Mouse (Mus musculus): ENCODE results near the gene Ffar4. TPM values are rescaled to one million over a fixed set of nuclear protein-coding genes. Genes with fewer than 3 reads are reported as not detected.

Ffar4 gene
- polyA plus RNA-seq, 1 experiment from 2014 or later = not detected

DNA sequence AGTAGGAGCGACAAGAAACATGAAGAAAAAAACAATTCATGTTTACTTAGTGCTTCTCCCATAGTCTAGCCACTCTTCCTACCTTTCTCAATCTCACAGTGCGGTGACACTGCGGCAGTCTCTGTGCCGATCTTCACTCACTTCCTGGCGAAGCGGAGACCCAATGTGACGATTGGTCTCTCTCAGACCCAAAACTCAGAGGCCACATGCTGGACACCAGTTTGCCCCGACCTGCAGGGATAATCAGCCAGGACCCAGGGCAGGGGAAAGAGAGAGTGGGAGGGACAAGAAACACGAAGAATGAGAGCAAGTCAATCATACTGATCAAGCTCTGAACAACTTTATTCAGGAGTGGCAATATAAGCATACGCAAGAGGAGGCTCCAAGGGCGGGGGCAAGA lies 21.8 kb upstream of the Ffar4 start:
- Histone ChIP-seq H3K9me3 (no peaks in the 10 kb centered on the region), H3K4me1 (no peaks in the 10 kb centered on the region), H3K4me3 (no peak overlapping the region), H3K27ac (no peak overlapping the region), H3K9ac (no peak overlapping the region), H3K4me2 (replicated peaks) (no peak overlapping the region), H3K36me3 (peaks cover 31% of the 10 kb centered on the region), H3K27me3 (no peaks in the 10 kb centered on the region)
- WGBS = 81% methylated on average over 11 of the region's 11 CpGs
- ATAC-seq (ENCODE audit: insufficient number of reproducible peaks, insufficient read depth, low FRiP score, low TSS enrichment) = no peak

DNA sequence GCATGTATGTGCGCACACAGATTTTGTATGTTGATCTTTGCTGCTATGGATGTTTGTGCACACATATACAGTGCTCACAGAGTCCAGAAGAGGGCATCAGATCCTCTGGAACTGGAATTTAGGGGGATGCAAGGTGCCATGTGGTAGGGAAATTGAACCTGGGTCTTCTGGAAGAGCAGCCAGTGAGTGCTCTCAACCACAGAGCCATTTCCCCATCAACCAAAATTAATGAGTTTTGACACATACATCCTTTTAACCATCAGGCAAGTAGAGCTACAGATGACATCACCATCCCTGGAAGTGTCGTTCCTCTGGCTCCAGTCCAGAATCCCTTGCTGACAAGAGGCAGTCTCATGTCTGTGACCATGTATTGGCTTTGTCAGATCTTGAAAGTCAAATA lies 20.6 kb upstream of the Ffar4 start:
- Histone ChIP-seq H3K9ac (no peak overlapping the region), H3K27ac (no peak overlapping the region), H3K4me3 (no peak overlapping the region), H3K4me2 (replicated peaks) (no peak overlapping the region), H3K36me3 (peaks cover 19% of the 10 kb centered on the region), H3K27me3 (no peaks in the 10 kb centered on the region), H3K9me3 (no peaks in the 10 kb centered on the region), H3K4me1 (no peaks in the 10 kb centered on the region)
- ATAC-seq (ENCODE audit: insufficient number of reproducible peaks, insufficient read depth, low FRiP score, low TSS enrichment) = no peak
- 78% methylated on average over 2 of the region's 2 CpGs for WGBS

DNA sequence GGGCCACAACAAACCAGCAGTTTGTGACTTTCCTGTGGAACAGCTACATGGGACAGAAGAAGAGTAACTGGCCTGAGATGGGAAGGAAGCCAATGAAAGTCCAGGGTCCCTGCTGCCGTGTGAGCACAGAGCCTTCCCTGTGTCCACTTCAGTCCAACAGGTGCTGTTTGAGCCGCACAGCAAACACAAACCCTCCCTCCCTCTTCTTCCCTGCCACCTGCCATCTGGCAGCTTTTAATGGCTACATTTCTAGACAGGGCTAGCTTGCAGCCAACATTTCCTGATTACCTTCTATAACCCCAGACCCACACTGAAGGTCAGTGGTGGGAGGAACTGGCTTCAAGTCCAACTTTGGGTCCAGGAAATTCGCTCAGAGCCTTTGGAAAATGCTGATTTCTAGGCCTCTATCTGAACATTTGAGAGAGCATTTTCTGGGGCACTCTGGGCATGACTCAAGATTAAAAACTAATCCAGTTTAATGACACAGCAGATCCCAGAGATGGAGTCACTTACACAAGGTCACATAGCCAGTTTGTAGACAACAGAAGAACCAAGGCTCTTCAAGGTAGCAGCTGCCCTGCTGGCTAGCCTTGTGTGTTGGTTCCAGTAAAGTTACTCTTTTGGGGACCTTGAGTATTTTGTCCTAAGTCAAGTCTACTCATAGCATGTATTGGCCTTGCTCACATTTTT lies 18.9 kb upstream of the Ffar4 start:
- WGBS = 58% methylated on average over 3 of the region's 3 CpGs
- no peak overlapping the region for H3K27ac ChIP-seq
- H3K36me3 ChIP-seq = peaks cover 7% of the 10 kb centered on the region; the same call in 1 of the 2 replicates
- no peak overlapping the region for H3K4me3 ChIP-seq
- ATAC-seq (ENCODE audit: insufficient number of reproducible peaks, insufficient read depth, low FRiP score, low TSS enrichment) = no peak
- H3K4me1 ChIP-seq = no peaks in the 10 kb centered on the region
- H3K9ac ChIP-seq = no peak overlapping the region
- no peaks in the 10 kb centered on the region for H3K27me3 ChIP-seq
- H3K4me2 ChIP-seq (replicated peaks) = no peak overlapping the region
- no peaks in the 10 kb centered on the region for H3K9me3 ChIP-seq

DNA sequence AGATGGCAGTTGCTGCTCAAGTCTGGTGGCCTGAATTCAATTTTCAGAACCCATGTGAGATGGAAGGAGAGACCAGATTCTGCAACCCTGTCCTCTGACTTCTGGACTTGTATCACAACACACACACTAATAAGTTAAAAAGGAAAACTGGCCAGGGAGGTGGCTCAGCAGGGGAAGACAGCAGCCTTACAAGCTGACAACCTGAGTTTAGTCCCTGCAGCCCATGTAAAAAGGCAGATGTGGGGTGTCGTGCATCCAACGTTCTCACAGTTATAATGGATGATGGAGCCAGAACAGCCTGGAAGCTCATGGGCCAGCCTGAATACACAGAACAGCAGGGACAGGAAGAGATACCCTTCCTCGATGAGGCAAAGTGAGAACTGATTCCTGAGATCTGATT lies 15.5 kb upstream of the Ffar4 start:
- Histone ChIP-seq H3K9ac (no peak overlapping the region), H3K36me3 (no peaks in the 10 kb centered on the region), H3K4me1 (no peaks in the 10 kb centered on the region), H3K27ac (no peak overlapping the region), H3K4me3 (no peak overlapping the region), H3K9me3 (no peaks in the 10 kb centered on the region), H3K27me3 (no peaks in the 10 kb centered on the region), H3K4me2 (replicated peaks) (no peak overlapping the region)
- 80% methylated on average over 3 of the region's 3 CpGs for WGBS
- ATAC-seq (ENCODE audit: insufficient number of reproducible peaks, insufficient read depth, low FRiP score, low TSS enrichment) = no peak

DNA sequence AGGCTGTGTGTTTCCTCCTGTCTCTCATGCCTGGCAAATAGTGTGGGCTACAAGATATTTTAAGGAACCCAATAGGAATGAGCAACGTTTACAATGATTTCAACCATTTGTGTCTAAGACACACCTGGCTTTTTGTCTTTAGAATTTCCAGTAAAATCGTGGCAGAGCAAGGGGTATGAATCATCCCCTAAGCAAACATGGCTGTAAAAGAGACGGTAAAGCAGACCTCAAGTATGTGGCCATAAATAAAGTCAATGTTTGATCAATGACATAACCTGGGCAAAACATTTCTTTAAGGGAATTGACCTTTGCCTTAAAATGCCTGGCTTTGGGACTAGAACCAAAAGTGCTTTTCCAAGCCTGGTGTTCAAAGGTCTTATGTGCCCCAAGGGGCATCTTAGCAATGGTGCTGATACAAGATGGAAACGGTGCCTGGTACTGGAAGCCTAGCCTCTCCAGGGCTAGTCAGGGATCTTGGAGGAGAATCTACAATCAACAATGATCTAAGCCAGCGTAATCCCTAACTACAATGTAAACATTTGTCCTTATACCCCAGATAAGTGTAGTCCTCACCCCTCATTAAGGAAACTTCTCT lies 13.8 kb upstream of the Ffar4 start:
- ATAC-seq (ENCODE audit: insufficient number of reproducible peaks, insufficient read depth, low FRiP score, low TSS enrichment) = no peak

DNA sequence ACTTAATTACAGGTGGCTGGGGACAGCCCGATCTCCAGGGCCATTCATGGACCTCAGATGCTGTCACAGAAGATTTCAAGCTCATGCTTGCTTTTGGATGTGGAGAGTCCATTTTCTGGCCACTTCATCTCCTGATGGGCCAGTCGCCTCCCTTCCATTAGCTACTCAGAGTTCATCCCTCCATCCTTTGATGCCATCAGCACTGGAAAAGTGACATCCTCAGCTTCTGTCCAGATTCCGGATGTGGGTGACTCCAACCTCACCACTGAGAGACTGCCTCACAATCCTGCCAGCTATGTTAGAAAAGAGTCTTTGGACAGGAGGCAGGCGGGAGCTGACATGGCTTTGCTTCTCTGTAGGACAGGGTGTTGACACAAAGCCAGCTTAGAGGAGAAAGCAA lies 11.0 kb upstream of the Ffar4 start:
- no peaks in the 10 kb centered on the region for H3K9me3 ChIP-seq
- 84% methylated on average over 4 of the region's 4 CpGs for WGBS
- no peak overlapping the region for H3K4me3 ChIP-seq
- H3K9ac ChIP-seq = no peak overlapping the region
- no peaks in the 10 kb centered on the region; the same call in 1 of the 2 replicates for H3K27me3 ChIP-seq
- H3K4me1 ChIP-seq = no peaks in the 10 kb centered on the region
- ATAC-seq (ENCODE audit: insufficient number of reproducible peaks, insufficient read depth, low FRiP score, low TSS enrichment) = no peak
- H3K4me2 ChIP-seq (replicated peaks) = no peak overlapping the region
- H3K27ac ChIP-seq = no peak overlapping the region
- no peaks in the 10 kb centered on the region for H3K36me3 ChIP-seq

More for the DNA sequence above, 13.8 kb upstream of the Ffar4 start:
- Histone ChIP-seq H3K9me3 (no peaks in the 10 kb centered on the region), H3K4me1 (no peaks in the 10 kb centered on the region), H3K9ac (no peak overlapping the region), H3K27me3 (no peaks in the 10 kb centered on the region), H3K27ac (no peak overlapping the region), H3K36me3 (no peaks in the 10 kb centered on the region), H3K4me2 (replicated peaks) (no peak overlapping the region), H3K4me3 (no peak overlapping the region)
- 68% methylated on average over 5 of the region's 5 CpGs for WGBS

DNA sequence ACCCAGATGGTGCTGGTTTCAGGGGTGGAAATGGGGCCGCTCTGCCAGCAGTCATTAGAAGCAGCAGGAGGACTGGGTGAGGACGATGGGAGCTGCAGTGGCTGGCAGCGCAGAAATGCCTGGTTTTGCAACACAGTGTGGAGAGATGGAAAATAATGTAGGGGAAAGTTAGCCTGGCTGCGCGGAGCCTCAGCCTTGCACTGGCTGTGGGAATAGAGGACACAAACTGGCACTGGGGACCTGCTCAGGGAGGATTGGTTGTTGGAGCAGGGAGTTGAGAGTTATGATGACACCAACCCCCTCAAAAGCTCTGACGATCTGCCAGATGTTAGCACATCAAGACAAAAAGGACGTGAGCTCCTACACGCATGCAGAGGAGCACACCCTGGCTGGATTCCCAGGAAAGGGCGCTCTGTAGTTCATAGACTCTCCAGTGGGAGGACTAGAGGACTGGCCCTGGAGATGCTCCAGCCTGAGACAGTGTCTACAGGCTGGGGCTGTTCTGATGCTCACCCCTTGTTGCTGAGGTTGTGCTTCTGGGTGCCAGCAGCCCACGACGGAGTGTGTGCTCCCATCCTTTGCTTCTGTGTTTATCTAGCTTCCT lies 9.8 kb upstream of the Ffar4 start:
- Histone ChIP-seq H3K27me3 (no peaks in the 10 kb centered on the region; the same call in 1 of the 2 replicates), H3K9me3 (no peaks in the 10 kb centered on the region), H3K4me2 (replicated peaks) (no peak overlapping the region), H3K36me3 (no peaks in the 10 kb centered on the region), H3K4me1 (no peaks in the 10 kb centered on the region), H3K9ac (no peak overlapping the region), H3K4me3 (no peak overlapping the region), H3K27ac (no peak overlapping the region)
- no peak for ATAC-seq (ENCODE audit: insufficient number of reproducible peaks, insufficient read depth, low FRiP score, low TSS enrichment)
- WGBS = 57% methylated on average over 11 of the region's 11 CpGs

DNA sequence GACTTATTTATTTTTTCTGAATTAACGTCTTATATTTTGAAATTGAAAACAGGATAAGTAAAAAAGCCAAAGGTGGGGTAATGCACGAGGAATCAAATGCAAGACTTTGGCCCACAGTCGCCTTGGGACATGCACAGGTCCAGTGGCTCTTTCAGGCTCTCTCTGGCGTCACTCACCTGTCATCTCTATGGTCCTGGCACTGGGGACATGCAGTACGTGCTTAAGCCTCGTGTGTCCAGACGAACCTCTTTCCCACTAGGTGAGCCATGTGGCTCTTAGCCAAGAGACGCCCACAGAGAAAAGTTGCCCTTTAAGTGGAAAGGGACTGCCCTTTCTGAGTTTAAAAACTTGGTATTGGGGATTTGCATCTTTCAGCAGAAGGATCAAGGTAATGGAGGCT lies 7.5 kb upstream of the Ffar4 start:
- Histone ChIP-seq H3K27ac (no peak overlapping the region), H3K4me1 (no peaks in the 10 kb centered on the region), H3K36me3 (no peaks in the 10 kb centered on the region), H3K9me3 (no peaks in the 10 kb centered on the region), H3K4me2 (replicated peaks) (no peak overlapping the region), H3K27me3 (peaks cover 3% of the 10 kb centered on the region; the same call in 1 of the 2 replicates), H3K4me3 (no peak overlapping the region), H3K9ac (no peak overlapping the region)
- WGBS = 75% methylated on average over 8 of the region's 8 CpGs
- no peak for ATAC-seq (ENCODE audit: insufficient number of reproducible peaks, insufficient read depth, low FRiP score, low TSS enrichment)

DNA sequence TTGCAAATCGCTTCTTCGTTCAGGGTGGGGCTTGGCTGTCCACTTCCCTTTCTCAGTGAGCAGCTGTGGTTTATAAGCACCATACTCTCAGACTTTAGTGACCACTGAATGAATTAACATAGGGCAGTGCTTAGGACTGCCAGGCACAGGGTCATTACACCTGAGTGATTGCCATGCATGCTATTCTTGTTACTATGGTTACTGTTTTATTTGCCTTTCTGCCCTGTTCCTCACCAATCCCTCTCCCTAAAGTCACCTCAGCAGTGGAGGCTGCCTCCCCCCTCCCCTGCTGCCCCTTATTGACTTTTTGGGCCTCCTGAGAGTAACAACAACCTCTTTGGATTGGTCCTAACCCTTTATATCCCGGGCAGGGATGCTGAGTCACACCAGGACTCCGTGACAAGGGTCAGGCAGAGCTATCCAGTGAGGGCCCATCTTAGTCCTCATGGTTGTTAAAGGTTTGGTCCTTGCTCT lies 5.3 kb upstream of the Ffar4 start:
- Histone ChIP-seq H3K9ac (no peak overlapping the region), H3K4me1 (no peaks in the 10 kb centered on the region), H3K4me3 (no peak overlapping the region), H3K9me3 (no peaks in the 10 kb centered on the region), H3K36me3 (no peaks in the 10 kb centered on the region), H3K27ac (no peak overlapping the region), H3K4me2 (replicated peaks) (no peak overlapping the region), H3K27me3 (peaks cover 15% of the 10 kb centered on the region)
- WGBS = 68% methylated on average over 4 of the region's 4 CpGs
- ATAC-seq (ENCODE audit: insufficient number of reproducible peaks, insufficient read depth, low FRiP score, low TSS enrichment) = no peak

DNA sequence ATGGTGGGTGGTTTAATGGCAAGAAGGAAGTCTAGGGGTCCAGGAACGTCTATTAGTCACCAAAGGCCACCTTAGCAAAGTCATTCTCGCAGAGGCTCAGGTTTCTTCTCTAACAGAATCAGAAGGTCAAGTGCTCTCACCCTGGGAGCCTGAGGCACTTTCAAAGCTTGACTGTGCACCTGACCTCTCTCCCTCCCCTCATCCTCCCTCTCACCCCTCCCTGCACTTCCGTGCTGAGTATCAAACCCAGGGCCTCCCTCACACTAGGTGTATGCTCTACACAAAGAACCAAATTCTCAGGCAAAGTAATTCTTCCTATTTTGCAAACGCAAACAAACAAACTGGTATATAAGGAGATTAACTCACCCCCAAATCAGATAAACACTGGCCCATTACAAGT lies 640 bp upstream of the Ffar4 start:
- no peak overlapping the region for H3K4me2 ChIP-seq (replicated peaks)
- ATAC-seq (ENCODE audit: insufficient number of reproducible peaks, insufficient read depth, low FRiP score, low TSS enrichment) = no peak
- 4% methylated on average over 4 of the region's 4 CpGs for WGBS
- no peak overlapping the region for H3K9ac ChIP-seq
- no peaks in the 10 kb centered on the region for H3K36me3 ChIP-seq
- H3K27ac ChIP-seq = no peak overlapping the region
- peaks cover 47% of the 10 kb centered on the region for H3K27me3 ChIP-seq
- peaks cover 11% of the 10 kb centered on the region for H3K4me1 ChIP-seq
- no peak overlapping the region for H3K4me3 ChIP-seq
- no peaks in the 10 kb centered on the region for H3K9me3 ChIP-seq

DNA sequence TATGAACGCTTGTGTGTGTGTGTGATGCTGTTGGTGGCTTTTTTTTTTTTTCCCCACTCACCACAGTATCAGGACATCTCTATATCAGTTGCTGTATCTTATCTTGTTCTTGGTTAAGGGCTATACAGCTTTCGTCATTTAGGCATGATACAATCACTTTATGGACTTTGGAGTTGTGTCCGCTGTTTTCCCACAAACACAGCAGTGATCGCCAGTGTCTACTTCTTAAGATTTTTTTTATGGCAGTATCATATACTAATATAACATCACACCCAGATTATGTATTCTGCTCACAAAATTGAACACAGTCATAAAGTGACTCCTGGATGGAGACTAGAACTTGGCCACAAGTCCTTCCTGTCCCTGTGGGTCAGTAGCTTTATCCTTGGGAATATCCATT lies 11.0 kb downstream of the Ffar4 start:
- Histone ChIP-seq H3K36me3 (no peaks in the 10 kb centered on the region), H3K4me1 (no peaks in the 10 kb centered on the region), H3K9ac (no peak overlapping the region), H3K27ac (no peak overlapping the region), H3K27me3 (0 out of 2 replicates have a peak, but pooled peaks cover 7% of the 10 kb centered on the region), H3K9me3 (no peaks in the 10 kb centered on the region), H3K4me3 (no peak overlapping the region), H3K4me2 (replicated peaks) (no peak overlapping the region)
- 92% methylated on average over 4 of the region's 4 CpGs for WGBS
- no peak for ATAC-seq (ENCODE audit: insufficient number of reproducible peaks, insufficient read depth, low FRiP score, low TSS enrichment)

Measured in embryonic facial prominence, embryonic 12.5 days (tissue).